Mouse (Mus musculus): ENCODE results near the gene Ica1.

Ica1 gene

DNA sequence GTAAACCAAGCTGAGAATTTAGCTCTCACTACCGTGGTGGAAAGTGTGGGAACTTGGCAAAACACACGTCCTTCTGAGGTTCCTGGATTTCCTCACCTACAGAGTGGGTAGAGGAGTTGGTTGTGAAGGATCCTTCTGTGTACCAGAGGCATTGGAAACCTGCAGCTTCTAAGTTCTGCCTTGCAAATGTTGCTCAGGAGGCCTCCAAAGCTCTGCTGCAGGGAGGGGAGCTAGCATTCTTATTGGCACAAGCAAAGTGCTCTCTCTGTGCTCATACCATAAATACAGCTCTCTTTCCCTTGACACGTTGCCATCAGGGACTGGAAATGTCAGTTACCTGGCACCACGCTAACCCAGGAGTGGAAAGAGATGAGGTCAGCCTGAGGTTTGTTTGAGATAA lies 139.4 kb downstream of the Ica1 start:
- DNase-seq, result peak; percentile 40 to 50

DNA sequence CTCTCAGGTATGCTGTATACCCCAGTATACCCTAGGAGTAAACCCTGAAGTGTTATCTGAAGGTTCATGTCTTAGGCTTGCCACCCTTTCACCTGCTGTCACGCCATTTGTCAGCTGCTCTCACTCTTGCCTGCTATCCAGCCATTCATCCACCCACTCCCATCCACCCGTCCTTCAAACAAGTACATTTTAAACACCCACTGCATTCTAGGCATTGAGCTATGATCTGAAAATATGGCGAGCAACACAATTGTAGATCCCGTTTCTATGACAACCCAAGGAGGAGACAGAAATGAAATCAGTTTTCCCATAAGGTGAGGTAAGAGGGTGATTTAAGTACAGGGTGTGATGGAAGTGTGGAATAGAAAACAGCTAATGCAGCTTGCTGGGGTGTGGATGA lies 140.2 kb downstream of the Ica1 start:
- DNase-seq, result peak in 1 of 2 experiments; percentile 4

DNA sequence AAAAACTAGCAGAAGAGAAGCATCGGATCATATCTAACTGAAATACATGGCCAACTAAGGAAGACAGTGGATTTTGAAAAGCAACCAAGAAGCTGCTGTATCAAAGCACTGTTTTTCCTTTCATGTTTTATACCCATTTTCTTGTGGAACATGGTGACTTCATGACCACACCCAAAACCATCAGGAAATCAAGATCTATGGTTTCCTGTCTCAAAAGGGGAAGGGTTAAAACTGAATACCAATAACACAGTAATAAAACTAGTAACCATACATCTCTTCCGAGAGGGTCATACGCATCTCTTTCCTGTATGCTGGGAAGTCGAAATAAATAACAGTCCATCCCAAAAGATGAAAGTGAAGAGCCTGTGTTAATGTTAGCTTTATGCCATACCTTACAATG lies 145.6 kb downstream of the Ica1 start:
- DNase-seq, result no peak

DNA sequence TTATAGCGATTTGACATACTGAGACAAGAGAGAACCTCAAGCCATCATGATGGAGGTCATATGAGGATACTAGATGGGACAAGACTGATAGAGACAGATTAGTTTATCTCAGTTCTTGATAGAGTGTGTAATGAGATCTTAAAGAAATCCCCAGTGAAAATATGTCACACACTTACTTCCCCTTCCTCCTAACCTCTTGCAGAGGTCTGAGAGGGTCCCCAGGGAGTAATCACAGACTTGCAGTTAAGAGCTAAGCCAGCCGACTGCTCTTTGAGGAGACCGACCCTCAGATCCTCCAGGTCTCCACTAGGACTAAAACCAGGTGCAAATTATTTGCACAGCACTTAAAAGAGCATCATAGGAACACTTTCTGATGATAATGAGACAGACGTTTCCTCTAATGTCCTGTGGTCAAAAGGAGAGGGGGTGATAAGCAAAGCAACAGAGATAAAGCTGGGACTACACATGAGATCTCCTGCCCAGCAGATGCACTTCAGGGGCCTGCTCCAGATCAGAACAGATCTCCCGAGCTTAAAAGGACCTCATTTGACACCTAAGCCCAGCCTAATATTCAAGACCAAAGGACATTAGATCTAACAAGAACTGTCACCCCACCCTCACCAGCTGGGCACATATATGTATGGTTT lies 146.2 kb downstream of the Ica1 start:
- no peak for DNase-seq

DNA sequence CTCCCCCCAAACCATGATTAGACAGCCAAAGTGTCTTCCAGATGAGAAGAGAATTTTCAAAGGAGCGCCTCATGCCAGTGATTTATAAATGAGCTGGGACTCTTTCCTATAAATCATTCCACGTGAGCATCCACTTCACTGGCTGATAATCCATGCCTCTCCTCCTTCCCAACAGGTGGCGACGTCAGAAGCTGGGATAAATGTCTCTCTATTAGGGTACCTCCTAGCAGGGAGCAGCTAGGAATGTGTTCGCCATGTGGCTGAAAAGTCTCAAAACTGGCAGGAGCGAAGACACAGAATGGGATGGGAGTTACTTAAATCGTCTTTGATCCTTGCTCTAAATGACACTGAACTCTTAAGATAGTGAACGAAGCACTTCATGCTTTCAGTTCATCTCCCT lies 146.9 kb downstream of the Ica1 start:
- DNase-seq, result no peak

DNA sequence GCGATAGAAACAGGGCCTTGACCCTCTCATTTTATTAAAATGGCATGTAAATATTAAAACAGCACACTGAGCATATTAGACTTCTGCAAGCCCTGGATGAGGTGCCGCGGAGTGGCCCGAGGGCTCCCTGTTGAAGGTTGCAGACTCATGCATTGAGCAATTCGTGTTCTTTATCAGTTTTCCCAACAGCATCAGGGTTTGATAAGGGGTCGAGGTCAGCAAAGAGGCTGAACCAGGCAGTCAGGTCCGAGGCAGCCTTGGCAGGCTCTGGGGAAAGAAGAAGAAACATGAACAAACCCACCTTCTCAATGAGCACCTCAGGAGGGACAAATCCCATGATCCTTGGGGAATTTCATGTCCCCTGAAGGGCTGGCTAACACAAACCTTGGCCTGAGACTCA lies 147.8 kb downstream of the Ica1 start:
- DNase-seq, result peak in 1 of 2 experiments; percentile 3

DNA sequence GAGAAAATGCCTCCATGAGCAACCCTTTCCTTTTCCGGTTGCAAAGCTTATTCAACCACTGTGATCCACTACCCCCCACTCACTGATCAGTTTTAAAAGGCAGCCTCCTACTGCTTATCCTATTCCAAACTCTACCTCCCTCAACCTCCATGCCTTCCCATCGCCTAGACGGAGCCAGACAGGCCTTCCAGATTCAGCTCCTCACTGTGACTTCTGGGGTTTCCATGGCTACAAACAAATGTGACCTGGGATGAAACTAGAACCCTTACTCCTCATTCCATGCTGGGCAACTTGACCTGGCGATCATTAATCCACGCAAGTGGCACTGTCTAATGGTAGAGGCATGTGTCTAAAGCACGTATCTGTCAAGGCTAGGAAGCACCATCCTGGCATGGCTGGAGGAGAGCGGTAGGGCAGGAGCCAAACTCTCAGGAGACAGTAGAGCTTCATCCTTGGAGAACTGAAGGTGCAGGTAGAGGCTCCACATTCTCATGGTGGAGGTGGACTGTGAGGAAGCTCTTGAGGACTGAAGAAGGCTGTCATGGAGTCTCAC lies 149.5 kb downstream of the Ica1 start:
- peak in 1 of 2 experiments; percentile 0 for DNase-seq

DNA sequence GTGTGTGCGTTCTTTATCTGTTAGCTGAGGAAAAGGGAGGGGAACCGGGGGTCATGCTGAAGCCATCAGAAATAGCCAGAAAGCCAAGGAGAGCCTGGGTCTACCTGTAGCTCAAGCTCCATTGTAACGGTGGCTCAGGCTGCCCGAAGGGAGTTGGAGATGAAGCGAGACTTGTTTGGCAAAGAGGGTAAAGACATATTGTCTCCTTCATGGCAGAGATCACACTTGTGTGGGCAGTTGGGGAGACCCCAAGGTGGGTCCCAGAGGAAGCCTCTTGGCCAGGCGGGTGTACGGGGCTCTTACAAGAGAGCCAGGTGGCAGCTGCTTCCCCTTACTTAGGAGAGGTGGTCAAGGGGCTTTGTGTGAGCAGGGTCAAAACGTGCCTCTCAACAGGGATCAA lies 150.1 kb downstream of the Ica1 start:
- DNase-seq, result peak in 1 of 2 experiments; percentile 1

DNA sequence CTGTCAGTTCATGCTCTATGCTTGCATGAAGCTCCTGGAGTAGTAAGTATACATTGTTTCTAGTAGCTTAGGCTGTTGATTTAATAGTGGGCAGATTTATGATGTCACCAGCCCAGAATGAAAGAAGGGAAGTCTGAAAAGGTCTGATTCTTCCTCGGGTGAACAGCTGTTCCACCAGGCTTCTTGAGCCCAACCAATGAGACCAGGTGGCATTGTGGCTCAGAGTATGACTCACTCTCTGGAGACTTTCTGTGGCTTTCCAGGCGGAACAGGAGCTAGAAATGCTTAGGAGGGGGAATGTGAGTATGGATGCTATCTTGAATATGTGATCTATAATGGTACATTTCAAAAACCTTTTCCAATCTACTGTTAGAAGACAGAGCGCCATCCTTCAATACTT lies 155.2 kb downstream of the Ica1 start:
- peak; percentile 17 to 20 for DNase-seq

DNA sequence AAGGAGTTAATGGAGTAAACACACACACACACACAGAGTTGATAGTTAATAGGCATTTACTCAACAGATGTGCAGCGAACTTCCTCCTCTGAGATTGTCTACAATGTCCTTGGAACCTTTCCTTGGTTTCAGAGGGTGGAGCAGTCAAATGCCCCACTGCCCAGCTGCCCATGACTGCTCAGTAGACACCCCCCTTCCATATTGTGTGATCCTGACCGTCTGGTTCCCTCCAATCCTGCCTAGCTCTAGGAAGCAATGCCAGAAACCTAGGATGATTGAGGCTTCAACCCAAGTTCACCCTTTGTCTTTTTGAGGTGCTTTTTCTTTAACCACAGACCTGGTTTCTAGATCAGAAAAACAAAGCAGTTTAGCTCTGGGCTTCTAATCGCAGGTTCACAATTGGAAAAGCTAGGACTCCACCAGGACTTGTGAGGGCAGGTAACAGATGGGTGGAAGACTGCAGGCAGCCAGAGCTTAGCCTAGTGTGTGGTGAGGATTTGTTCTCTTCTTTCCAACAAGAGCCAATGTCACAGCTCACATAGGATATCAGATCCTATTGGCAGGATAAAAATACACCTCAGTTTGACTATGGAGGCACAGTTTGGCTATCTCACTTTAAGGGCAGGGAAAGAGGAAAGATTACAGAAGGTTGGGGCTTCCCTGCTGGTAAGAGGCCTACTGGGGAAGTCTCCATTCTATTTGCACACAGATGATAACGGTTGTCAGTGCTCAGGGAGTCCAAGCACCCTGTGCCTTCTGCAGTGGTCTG lies 158.5 kb downstream of the Ica1 start:
- peak; percentile 56 to 69 for DNase-seq

DNA sequence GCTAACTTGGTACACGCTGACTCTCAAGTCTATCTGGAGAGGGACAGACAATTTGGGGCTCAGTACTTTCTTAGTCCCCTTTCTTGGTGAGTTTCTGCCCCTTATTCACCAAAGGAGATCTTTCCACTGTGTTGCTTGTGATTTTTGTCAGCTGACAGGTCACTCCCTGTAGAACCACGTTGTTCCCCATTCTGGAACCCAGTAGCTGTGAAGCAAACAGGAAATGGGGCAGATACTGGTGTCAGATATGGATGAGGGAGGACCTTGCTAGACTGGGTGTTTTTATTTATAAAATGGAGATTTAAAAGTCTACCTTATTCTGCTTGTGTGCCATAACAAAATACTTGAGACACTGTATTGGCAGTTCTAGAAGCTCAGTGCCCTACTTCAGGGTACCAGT lies 160.9 kb downstream of the Ica1 start:
- DNase-seq, result no peak

DNA sequence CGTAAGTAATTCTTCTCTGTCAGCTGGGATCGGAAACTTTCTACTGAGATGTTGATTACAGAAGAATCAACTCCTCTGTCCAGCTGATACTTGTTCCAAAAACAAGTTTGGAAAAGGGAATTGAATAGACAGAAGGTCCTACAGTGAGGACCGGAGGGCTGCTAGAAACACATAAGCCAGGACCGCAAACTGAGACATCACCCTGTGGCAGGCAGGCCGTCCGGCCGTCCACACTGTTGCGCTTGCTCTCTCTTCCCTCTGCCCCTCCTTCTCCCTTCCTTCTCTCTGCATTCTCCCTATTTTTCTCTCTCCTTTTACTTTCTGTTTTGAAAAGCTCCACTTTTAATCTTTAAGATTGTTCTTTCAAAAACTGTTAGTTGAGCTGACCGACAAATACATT lies 186.6 kb downstream of the Ica1 start:
- DNase-seq, result peak in 1 of 2 experiments; percentile 29

DNA sequence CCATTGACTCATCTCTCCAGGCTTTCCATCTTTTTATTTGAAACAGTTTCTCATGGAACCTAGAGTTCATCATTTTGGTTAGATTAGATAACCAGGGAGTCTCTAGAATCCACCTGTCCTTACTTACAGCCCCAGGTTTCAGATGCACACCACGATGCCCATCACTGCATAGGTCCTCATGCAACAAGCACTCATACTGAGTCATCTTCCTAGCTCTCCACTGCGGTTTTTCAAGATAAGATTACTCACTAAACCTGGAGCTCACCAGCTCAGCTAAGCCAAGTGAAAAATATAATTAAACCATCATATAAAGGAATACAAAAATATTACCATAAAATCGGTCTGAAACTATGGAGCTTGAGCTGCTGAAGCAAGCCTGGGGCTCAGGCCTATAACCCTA lies 194.4 kb downstream of the Ica1 start:
- no peak for DNase-seq

DNA sequence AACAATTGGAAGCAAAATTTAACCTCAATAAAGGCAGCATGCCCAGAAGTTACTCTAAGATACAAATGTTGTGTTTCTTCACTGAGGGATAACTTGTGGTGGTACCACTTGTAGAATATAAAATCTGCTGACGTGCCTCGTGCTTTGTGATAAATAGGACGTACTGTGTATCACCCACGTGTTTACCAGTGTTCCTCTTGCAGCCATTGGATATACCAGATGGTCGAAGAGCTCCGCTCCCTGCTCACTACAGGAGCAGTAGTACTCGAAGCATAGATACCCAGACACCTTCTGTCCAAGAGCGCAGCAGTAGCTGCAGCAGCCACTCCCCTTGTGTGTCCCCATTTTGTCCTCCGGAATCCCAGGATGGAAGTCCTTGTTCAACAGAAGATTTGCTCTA lies 195.9 kb downstream of the Ica1 start:
- peak; percentile 20 to 22 for DNase-seq

All from cerebellum, adult 18-20 months (tissue).